Mouse (Mus musculus) cerebellum, adult 2 months (tissue): ENCODE measurements at regions not wholly inside any gene's neighbourhood (a gene's known extent, or its start where the extent isn't known, plus 50 kb on each side); places are given as distances from the start of the nearest gene placed in this dataset.

Experiments used
- DNase-seq, 2 experiments: peaks; one replicate each; pipeline ENCODE4 v3.0.0; 2021
- H3K27ac ChIP-seq: fragments of 200-500 bp; 2 replicates; pipeline ENCODE4 v1.5.1; 2012; ENCODE audit warnings: low read length, control low read depth, inconsistent platforms; ENCODE audit not compliant: insufficient read depth
- H3K27me3 ChIP-seq: fragments of 200-500 bp; 2 replicates; pipeline ENCODE4 v1.6.1; 2012; ENCODE audit warnings: inconsistent platforms, mild to moderate bottlenecking, low read length, moderate library complexity; ENCODE audit not compliant: control insufficient read depth, insufficient read depth
- H3K4me1 ChIP-seq: fragments of 200-500 bp; 2 replicates; pipeline ENCODE4 v1.6.1; 2011; ENCODE audit warnings: low read length; ENCODE audit not compliant: control insufficient read depth, insufficient read depth
- H3K4me3 ChIP-seq: fragments of 200-500 bp; replicated peaks from 2 replicates; pipeline ENCODE3; 2011; ENCODE audit warnings: mild to moderate bottlenecking, low read depth, low read length, control low read depth; ENCODE audit not compliant: insufficient read depth
- CTCF ChIP-seq: fragments of 200-500 bp; IDR thresholded peaks from 2 replicates; pipeline ENCODE4 v1.5.1; 2011; ENCODE audit warnings: low read depth, mild to moderate bottlenecking, control low read depth, low read length, moderate library complexity, borderline replicate concordance; ENCODE audit not compliant: insufficient read depth
- POLR2A ChIP-seq: fragments of 200-500 bp; IDR thresholded peaks from 2 replicates; pipeline ENCODE4 v1.6.1; 2011; ENCODE audit warnings: low read length, control low read depth, borderline replicate concordance; ENCODE audit not compliant: insufficient read depth
- WGBS: fragments of 180-500 bp; shearing (Covaris S2); methylation state at CpG from one replicate; pipeline ENCODE4 v1.1.7; 2018; 5-methylcytosine and 5-hydroxymethylcytosine counted together

- no peaks in the 10 kb centered on the region for H3K4me1 ChIP-seq
- no peaks in the 10 kb centered on the region for H3K27me3 ChIP-seq
- TF ChIP-seq POLR2A (no peak), CTCF (no peak)
- H3K4me3 ChIP-seq = no peak overlapping the region
- no peak for DNase-seq
- no peak overlapping the region for H3K27ac ChIP-seq
- 71% methylated on average over 13 of the region's 13 CpGs for WGBS
Observed at GRCm38 (mm10) chr12:50899609-50900447, 250.9 kb upstream of the Prkd1 start.

DNA sequence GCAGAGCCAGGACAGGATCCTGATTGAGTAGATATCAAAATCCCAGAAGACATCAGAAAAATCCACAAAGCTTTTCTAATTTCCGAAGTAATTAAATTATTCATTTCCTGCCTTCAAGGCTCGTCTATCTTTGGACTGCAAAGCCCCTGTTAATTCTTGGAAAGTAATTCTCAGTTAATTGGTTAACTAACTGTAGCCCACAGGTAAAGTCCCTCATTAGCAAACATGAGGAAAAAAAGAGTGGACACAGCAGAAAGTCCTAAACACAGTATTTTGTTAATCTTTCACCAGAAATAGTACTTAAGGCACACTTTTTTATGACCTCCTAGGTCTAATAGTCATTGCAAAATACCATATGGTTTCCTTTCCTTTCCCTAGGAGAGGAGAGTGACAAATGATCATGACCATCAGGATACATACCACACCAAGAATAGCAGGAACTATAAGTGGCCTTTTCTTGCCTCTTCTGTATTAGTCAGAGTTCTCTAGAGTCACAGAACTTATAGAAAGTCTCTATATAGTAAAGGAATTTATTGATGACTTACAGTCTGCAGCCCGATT lies 248.8 kb upstream of the Prkd1 start:
- no peak for TF ChIP-seq POLR2A
- no peak for TF ChIP-seq CTCF
- 87% methylated on average over 3 of the region's 3 CpGs for WGBS
- Histone ChIP-seq H3K4me3 (no peak overlapping the region), H3K27me3 (no peaks in the 10 kb centered on the region), H3K27ac (no peak overlapping the region), H3K4me1 (no peaks in the 10 kb centered on the region)
- no peak for DNase-seq

GRCm38 (mm10) chr12:50893604-50894003 lies 244.7 kb upstream of the Prkd1 start:
- no peak overlapping the region for H3K4me3 ChIP-seq
- TF ChIP-seq POLR2A (no peak), CTCF (no peak)
- H3K27ac ChIP-seq = no peak overlapping the region
- no peaks in the 10 kb centered on the region for H3K27me3 ChIP-seq
- DNase-seq = peak in 1 of 2 experiments; percentile 2
- no peaks in the 10 kb centered on the region for H3K4me1 ChIP-seq
- WGBS = 9% methylated on average over 5 of the region's 5 CpGs

DNA sequence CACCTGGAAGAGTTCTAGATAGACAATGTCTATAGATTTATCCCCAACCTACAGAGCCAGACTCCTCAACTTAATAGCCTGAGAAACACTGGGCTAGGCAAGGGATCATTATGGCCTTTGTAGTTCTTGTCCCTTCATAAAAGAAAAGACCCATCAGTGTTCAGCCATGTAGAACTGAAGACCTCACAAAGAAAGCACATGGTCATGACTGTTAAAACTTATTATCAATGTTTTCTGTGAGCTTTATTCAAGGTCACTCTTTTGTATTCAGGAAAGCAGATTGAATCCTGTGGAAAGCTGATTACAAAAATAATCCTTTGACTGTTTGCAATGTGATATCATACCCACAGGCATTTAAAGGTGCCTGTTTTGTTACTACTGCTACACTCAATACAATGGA lies 226.9 kb upstream of the Prkd1 start:
- TF ChIP-seq POLR2A (no peak), CTCF (no peak)
- no peak overlapping the region for H3K27ac ChIP-seq
- H3K27me3 ChIP-seq = no peaks in the 10 kb centered on the region
- H3K4me3 ChIP-seq = no peak overlapping the region
- no peaks in the 10 kb centered on the region for H3K4me1 ChIP-seq
- no peak for DNase-seq

DNA sequence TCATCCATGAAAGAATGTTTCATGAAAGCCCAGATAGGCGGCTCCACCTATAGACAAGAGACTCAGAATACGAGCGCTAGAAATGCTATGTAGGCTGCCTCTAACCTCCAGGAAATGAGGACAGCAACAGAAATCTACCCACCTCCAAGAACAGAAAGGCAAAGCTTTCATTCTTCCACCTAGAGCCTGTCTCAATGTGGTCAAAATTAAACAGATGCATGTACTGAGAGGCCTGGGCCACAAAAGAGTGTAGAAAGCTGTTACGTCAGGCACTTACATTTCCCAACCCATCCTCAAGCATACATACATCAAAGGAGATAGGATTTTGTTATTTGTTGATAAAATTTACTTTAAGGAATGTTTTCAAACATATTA lies 225.1 kb upstream of the Prkd1 start:
- H3K27ac ChIP-seq = no peak overlapping the region
- H3K4me1 ChIP-seq = no peaks in the 10 kb centered on the region
- no peak for DNase-seq
- H3K27me3 ChIP-seq = no peaks in the 10 kb centered on the region
- no peak for TF ChIP-seq CTCF
- no peak for TF ChIP-seq POLR2A
- no peak overlapping the region for H3K4me3 ChIP-seq
- WGBS = 94% methylated on average over 4 of the region's 4 CpGs

DNA sequence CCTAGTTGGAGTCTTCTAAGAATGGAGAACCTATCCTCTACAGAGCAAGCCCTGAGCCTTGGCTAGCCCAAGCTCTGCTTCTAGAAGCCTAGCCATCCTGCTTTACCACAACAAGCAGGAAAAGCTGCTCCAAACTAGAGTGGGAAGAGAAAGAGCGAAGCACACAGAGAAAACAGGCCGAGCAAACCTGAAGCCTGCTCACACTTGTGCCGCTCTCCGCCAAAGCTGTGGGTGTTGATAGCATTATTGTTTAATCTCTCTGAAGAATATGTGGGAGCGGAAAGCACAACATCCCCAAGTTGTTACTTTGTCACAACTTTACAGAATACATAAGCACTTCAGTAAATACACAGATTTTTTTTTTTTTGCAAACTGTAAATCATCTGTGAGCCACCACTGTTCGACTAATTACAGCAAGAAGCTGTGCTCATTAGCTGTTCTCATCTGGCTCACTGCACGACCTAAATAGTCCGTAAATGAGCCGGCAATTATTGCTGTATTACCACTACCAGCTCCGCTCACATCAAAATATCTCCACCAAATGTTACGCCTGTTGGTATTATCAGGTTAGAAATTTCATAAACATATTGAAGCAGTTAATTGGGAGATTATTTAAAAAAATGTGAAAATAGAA lies 224.6 kb upstream of the Prkd1 start:
- no peaks in the 10 kb centered on the region for H3K4me1 ChIP-seq
- 79% methylated on average over 11 of the region's 11 CpGs for WGBS
- no peaks in the 10 kb centered on the region for H3K27me3 ChIP-seq
- H3K4me3 ChIP-seq = no peak overlapping the region
- no peak for TF ChIP-seq POLR2A
- TF ChIP-seq CTCF = no peak
- no peak overlapping the region for H3K27ac ChIP-seq
- no peak for DNase-seq

DNA sequence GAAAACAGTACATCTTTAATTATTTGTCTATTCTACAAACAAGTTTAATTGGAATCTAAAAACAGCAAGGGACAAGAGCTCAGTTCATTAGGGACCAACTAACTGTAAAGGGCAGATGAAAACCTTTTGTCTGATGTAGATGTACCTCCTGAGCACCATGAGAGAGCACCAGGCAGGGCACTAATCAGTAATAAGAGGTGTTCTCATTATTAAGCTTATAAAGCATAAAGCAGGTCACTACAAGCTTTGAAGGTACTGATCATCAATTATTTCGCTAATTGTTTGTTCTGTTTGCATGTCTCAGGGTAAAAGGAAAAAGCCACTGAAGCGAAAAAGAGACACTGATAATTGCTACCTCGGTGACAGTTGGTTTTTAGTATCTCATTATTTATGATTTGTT lies 202.7 kb upstream of the Prkd1 start:
- no peaks in the 10 kb centered on the region for H3K4me1 ChIP-seq
- DNase-seq = no peak
- H3K27ac ChIP-seq = no peak overlapping the region
- WGBS = 84% methylated on average over 3 of the region's 3 CpGs
- H3K27me3 ChIP-seq = no peaks in the 10 kb centered on the region
- TF ChIP-seq POLR2A (no peak), CTCF (no peak)
- no peak overlapping the region for H3K4me3 ChIP-seq

DNA sequence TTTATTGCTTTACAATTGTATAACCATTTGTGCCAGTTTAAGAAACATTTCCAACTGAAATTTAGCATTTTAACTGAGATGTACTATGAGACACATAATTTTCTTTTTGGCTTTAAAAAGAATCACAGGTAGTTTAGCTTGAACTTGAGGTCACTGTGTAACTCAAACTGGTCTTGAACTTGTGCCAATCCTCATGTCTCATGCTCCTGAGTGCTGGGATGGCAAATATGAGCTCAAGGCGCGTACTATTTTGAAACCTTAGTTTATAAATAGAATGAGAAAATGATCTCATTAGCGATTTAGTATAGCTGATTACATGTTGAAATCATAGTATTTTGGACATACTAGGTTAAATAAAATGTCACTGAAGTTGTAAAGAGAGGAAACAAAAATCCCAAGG lies 199.1 kb upstream of the Prkd1 start:
- TF ChIP-seq CTCF = no peak
- no peak for TF ChIP-seq POLR2A
- Histone ChIP-seq H3K27ac (no peak overlapping the region), H3K4me1 (no peaks in the 10 kb centered on the region), H3K4me3 (no peak overlapping the region), H3K27me3 (no peaks in the 10 kb centered on the region)
- DNase-seq = no peak
- WGBS = 85% methylated on average over 3 of the region's 3 CpGs
